Mouse (Mus musculus) liver, adult 2 months (tissue): ENCODE results near the gene Cx3cr1.

Experiments
- CTCF ChIP-seq: fragments of 200-500 bp; IDR thresholded peaks from 2 replicates; pipeline ENCODE4 v1.5.1; 2011; ENCODE audit warnings: low read depth, low read length, control low read depth
- POLR2A ChIP-seq: fragments of 200-500 bp; IDR thresholded peaks from 2 replicates; pipeline ENCODE4 v1.6.1; 2011; ENCODE audit warnings: low read length, control low read depth; ENCODE audit not compliant: insufficient read depth; ENCODE audit errors: extremely low read depth

DNA sequence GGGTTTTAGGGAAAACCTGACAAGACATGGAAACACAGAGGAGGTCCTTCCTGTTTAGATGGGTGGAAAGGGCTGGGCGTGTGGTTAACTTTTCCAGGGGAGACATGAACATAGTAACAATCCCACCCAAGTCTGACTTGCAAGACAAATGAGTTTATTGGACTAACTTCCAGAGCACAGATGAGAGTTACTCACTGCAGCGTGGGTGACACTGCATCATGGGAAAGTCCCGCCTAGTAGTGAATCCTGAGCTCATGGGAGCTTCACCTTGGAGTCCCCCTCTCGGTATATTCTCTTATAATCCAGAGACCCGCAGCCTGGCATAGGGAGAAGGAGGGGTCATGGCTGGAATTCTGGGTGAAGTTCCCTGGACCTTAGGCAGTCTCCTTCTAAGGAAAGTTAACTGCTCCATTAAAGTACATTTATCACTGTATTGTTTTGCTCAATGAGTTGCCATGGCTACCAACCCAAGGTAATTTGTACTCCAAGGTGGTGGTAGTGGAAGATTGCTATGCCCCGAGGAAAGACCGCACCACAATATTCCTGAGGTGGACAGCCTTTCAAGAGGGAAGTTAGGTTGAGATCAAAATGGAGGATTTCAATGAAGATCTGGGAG lies 60.3 kb downstream of the Cx3cr1 start:
- TF ChIP-seq POLR2A (no peak), CTCF (no peak)
